Mouse (Mus musculus): ENCODE measurements around the gene Olfr1290.

DNA sequence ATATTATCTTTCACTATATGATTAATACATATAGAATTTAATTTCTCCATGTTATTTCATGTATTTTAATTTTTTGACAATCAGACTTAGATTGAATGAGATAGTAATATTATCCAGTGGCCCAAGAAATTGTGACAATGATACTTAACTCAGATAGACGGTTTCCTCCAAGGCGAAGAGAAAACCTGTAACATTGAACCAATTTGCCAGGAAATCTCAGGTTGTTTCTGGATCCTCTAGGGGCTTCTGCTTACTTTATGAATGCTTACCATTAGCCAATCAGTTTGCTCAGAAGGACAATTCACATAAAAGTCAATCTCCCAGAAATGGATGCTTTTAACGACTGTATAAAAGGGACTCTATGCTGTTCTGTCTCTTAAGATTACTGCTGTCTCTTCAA is 3.3 kb upstream of the Olfr1290 start, which contains the start of gene Olfr1291-ps1:
- no peak for TF ChIP-seq CTCF (IDR thresholded peaks at IDR 0.05; ENCODE audit: control insufficient read depth, insufficient read depth, low read length)
- no peak for TF ChIP-seq POLR2A (IDR thresholded peaks at IDR 0.05; ENCODE audit: borderline replicate concordance, control insufficient read depth, low read depth, low read length)

Data from bone marrow, adult 2 months (tissue).